8 mouse cellular contexts compared by ENCODE assay signal in the genomic region with DNA sequence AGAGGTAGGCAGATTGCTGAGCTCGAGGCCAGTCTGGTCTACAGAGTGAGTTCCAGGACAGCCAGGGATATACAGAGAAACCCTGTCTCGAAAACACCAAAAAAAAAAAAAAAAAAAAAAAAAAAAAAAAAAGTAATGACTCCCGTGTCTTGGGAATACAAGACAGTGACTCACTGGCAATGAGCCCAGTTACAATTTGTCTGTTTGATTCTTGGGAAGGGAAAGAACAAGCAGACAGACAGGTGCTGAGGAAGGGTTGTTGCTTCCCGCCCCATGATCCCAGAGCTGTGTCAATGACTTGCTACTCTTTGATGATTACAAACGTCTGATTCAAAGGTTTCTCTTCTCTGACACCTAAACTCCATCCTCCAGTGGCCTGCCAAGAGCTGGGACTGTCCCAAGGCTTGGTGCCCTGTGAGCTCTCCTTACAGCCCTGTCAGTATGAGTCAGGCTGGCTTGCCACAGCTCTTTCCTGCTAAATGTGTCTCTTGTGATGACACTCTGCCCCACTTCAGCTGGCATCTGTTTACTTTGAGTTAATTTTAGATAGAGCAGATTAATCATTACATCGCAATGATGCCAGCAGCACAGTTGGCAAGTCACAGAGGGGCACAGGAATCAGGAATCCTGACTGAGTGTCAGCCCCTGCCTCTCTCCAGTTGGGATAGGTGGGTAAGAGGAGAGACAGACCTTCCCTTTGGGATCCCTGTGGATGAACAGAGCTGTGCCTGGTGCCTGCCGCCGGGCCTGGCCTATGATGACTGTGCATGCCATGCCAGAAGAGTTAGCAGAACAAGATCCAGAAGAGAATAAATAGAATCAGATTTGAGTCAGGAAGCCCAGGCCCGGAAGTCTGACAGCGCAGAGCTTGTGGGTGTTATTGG. TPM values are rescaled to one million over a fixed set of nuclear protein-coding genes. Genes with fewer than 3 reads are reported as not detected.
DNase-seq lines count a peak whose midpoint lies in the region; ATAC-seq and TF ChIP-seq lines count a peak whose summit lies in the region.

No protein-coding gene starts in this region.

- in situ Hi-C loops in CH12.LX (cut with MboI; ENCODE audit: low pct_ligation_motif_present, low pct_unique_long_range_greater_than_20kb, low sequenced_read_pairs), result no loop called here

- dilution Hi-C loops in CH12.LX (cut with MboI; ENCODE audit: extremely low pct_ligation_motif_present, extremely low pct_unique_long_range_greater_than_20kb, low sequenced_read_pairs), result no loop called here

- ATAC-seq in heart, embryonic 11.5 days (replicated peaks; ENCODE audit: insufficient number of reproducible peaks, low FRiP score, low TSS enrichment), result no peak
- no peak for ATAC-seq in hindbrain, postnatal 0 days

- peaks cover 2% of the 10 kb centered on the region; the same call in 1 of the 2 replicates for H3K4me1 ChIP-seq in heart, adult 2 months (ENCODE audit: control insufficient read depth, insufficient read depth, low read length)
- H3K4me1 ChIP-seq in heart, embryonic 11.5 days (ENCODE audit: control insufficient read depth, insufficient read depth, low read length), result peaks cover 2% of the 10 kb centered on the region; the same call in 1 of the 2 replicates
- peaks cover 5 to 29% of the 10 kb centered on the region in 2 experiments; a peak in 3 of 4 replicates for H3K4me1 ChIP-seq in CH12.LX (ENCODE audit: control insufficient read depth in 1 of 2, insufficient read depth in 2 of 2)
- no peaks in the 10 kb centered on the region for H3K4me1 ChIP-seq in hindbrain, postnatal 0 days (ENCODE audit: insufficient read depth, low read length)

- H3K9me3 ChIP-seq in heart, embryonic 11.5 days (replicated peaks; ENCODE audit: control insufficient read depth, low read length), result no peaks in the 10 kb centered on the region
- peaks cover 6% of the 10 kb centered on the region for H3K9me3 ChIP-seq in CH12.LX (replicated peaks; ENCODE audit: low read length)
- no peaks in the 10 kb centered on the region for H3K9me3 ChIP-seq in hindbrain, postnatal 0 days (ENCODE audit: low read length)

- no peak for TF ChIP-seq CTCF in heart, adult 2 months (IDR thresholded peaks at IDR 0.05)
- TF ChIP-seq CTCF in CH12.LX (conservative IDR thresholded peaks at IDR 0.05 in 1 of 2, IDR thresholded peaks at IDR 0.05 in 1 of 2; ENCODE audit: low read depth in 2 of 2, low read length in 2 of 2), result no peak
- no peak for TF ChIP-seq CTCF in hindbrain, postnatal 0 days (IDR thresholded peaks at IDR 0.05; ENCODE audit: low read depth)

- no peak overlapping the region for H3K4me3 ChIP-seq in heart, adult 2 months
- no peak overlapping the region for H3K4me3 ChIP-seq in heart, embryonic 11.5 days (ENCODE audit: low read depth, low read length)
- H3K4me3 ChIP-seq in CH12.LX (replicated peaks in 1 of 3; ENCODE audit: low read depth in 2 of 3, low read length in 2 of 3, poor library complexity in 1 of 3), result no peak overlapping the region
- no peak overlapping the region for H3K4me3 ChIP-seq in hindbrain, postnatal 0 days (ENCODE audit: low read length)

- no peak for TF ChIP-seq EP300 in heart, adult 2 months (IDR thresholded peaks at IDR 0.05; ENCODE audit: insufficient read depth, low read depth, low read length)
- no peak for TF ChIP-seq EP300 in CH12.LX (IDR thresholded peaks at IDR 0.05; ENCODE audit: low read length)

- peak overlapping the region; percentile 69 for H3K27ac ChIP-seq in heart, adult 2 months
- H3K27ac ChIP-seq in heart, embryonic 11.5 days (ENCODE audit: low read depth, low read length), result no peak overlapping the region
- no peak overlapping the region for H3K27ac ChIP-seq in CH12.LX (ENCODE audit: insufficient read depth, low read depth)
- H3K27ac ChIP-seq in hindbrain, postnatal 0 days, result no peak overlapping the region

- WGBS in heart, adult 2 months, result 34% methylated on average over 10 of the region's 10 CpGs
- 58% methylated on average over 10 of the region's 10 CpGs for WGBS in heart, embryonic 11.5 days (ENCODE audit: insufficient replicate concordance)
- WGBS in hindbrain, postnatal 0 days, result 46% methylated on average over 10 of the region's 10 CpGs

- H3K36me3 ChIP-seq in heart, adult 2 months (ENCODE audit: control insufficient read depth, insufficient read depth, low read length), result no peaks in the 10 kb centered on the region
- no peaks in the 10 kb centered on the region for H3K36me3 ChIP-seq in heart, embryonic 11.5 days (ENCODE audit: control insufficient read depth, insufficient read depth, low read length)
- no peaks in the 10 kb centered on the region for H3K36me3 ChIP-seq in CH12.LX (replicated peaks in 1 of 2; ENCODE audit: control insufficient read depth in 1 of 2, insufficient read depth in 1 of 2, low read length in 1 of 2)
- no peaks in the 10 kb centered on the region for H3K36me3 ChIP-seq in hindbrain, postnatal 0 days (ENCODE audit: insufficient read depth, low read length)

- no peak for TF ChIP-seq POLR2A in heart, adult 2 months (IDR thresholded peaks at IDR 0.05; ENCODE audit: insufficient read depth, low read depth, low read length)
- no peak for TF ChIP-seq POLR2A in CH12.LX (IDR thresholded peaks at IDR 0.05; ENCODE audit: low read depth, low read length)

- intact Hi-C loops in heart, adult 2 months (cut with DNase I), result no loop called here
- intact Hi-C loops in left cerebral cortex, postnatal 4 days (cut with DNase I), result no loop called here

- H3K79me2 ChIP-seq in heart, adult 2 months (replicated peaks; ENCODE audit: control insufficient read depth, insufficient read depth, low read length), result no peaks in the 10 kb centered on the region
- no peaks in the 10 kb centered on the region for H3K79me2 ChIP-seq in CH12.LX (replicated peaks; ENCODE audit: control insufficient read depth, extremely low read depth, insufficient read depth, poor library complexity, severe bottlenecking)

- no peak for TF ChIP-seq RAD21 in CH12.LX (IDR thresholded peaks at IDR 0.05; ENCODE audit: low read depth, low read length)

- no peak overlapping the region for H3K9ac ChIP-seq in heart, adult 2 months (ENCODE audit: low read depth, low read length)
- H3K9ac ChIP-seq in heart, embryonic 11.5 days (ENCODE audit: low read depth, low read length), result no peak overlapping the region
- H3K9ac ChIP-seq in CH12.LX (ENCODE audit: insufficient read depth, low read depth), result no peak overlapping the region
- H3K9ac ChIP-seq in hindbrain, postnatal 0 days (replicated peaks; ENCODE audit: low read length), result no peak overlapping the region

- H3K27me3 ChIP-seq in heart, adult 2 months (ENCODE audit: control insufficient read depth, insufficient read depth, low read length), result no peaks in the 10 kb centered on the region
- no peaks in the 10 kb centered on the region for H3K27me3 ChIP-seq in heart, embryonic 11.5 days (ENCODE audit: control insufficient read depth, insufficient read depth, low read length)
- no peaks in the 10 kb centered on the region for H3K27me3 ChIP-seq in CH12.LX (replicated peaks)
- no peaks in the 10 kb centered on the region for H3K27me3 ChIP-seq in hindbrain, postnatal 0 days (ENCODE audit: insufficient read depth, low read length)

- no peak overlapping the region for H3K4me2 ChIP-seq in heart, embryonic 11.5 days
- H3K4me2 ChIP-seq in CH12.LX (ENCODE audit: insufficient read depth, low read depth, poor library complexity, severe bottlenecking), result peak overlapping the region; percentile 5; the same call in 1 of the 2 replicates
- no peak overlapping the region for H3K4me2 ChIP-seq in hindbrain, postnatal 0 days (ENCODE audit: low read depth, low read length)

- peak; percentile 41 to 74 for DNase-seq in heart, adult 2 months
- peak; percentile 69 for DNase-seq in CH12.LX (ENCODE audit: extremely low read depth)
- peak; percentile 64 to 73 for DNase-seq in cerebellum, adult 18-20 months
- DNase-seq in hindbrain, postnatal 0 days (ENCODE audit: low spot score), result peak; percentile 65
- DNase-seq in left cerebral cortex, postnatal 4 days, result peak; percentile 59
- DNase-seq in testis, postnatal 14 days (ENCODE audit: low spot score), result no peak
- DNase-seq in c-Kit-positive CD71-positive TER-119-positive erythroid progenitor cells, embryonic 14.5 days (ENCODE audit: low spot score), result no peak

TF ChIP-seq in CH12.LX, 34 proteins besides CTCF, POLR2A, EP300 and RAD21:
- TF ChIP-seq JUN (IDR thresholded peaks at IDR 0.05; ENCODE audit: insufficient read depth, low read depth, low read length) (no peak), ZNF384 (IDR thresholded peaks at IDR 0.05; ENCODE audit: low read depth, low read length) (peak; percentile 81), IRF4 (IDR thresholded peaks at IDR 0.05; ENCODE audit: low read depth, low read length) (peak; percentile 34; the same call in 1 of the 2 replicates), ZMIZ1 (IDR thresholded peaks at IDR 0.05; ENCODE audit: low read depth, low read length) (no peak), ETS1 (conservative IDR thresholded peaks at IDR 0.05; ENCODE audit: low read depth, low read length) (peak; percentile 42; the same call in 1 of the 2 replicates)

RNA-seq across cellular contexts. Expression of gene Dhx32, which starts 11.0 kb away (rescaled TPM):
- total RNA-seq in heart, adult 2 months (2021), result 10 to 100 TPM; 41.5 to 47.4 TPM
- polyA plus RNA-seq in heart, adult 2 months (2012; rRNA removed), result 27.7 and 38.9 TPM in 2 replicates
- polyA plus RNA-seq in heart, embryonic 11.5 days (2014; fragmentation: Nextera tagmentation; extraction: Ambion mirVana), result 24.7 and 30.8 TPM in 2 replicates
- total RNA-seq in CH12.LX (2012; rRNA removed), result 19.0 and 20.6 TPM in 2 replicates
- total RNA-seq in CH12.LX (2014; rRNA removed), result 15.1 and 16.9 TPM in 2 replicates
- polyA plus RNA-seq in CH12.LX (2012; ENCODE audit: insufficient read length, low read depth), result 16.3 and 16.5 TPM in 2 replicates
- total RNA-seq in hindbrain, postnatal 0 days (2014; rRNA removed), result 45.6 and 49.3 TPM in 2 replicates
- 49.8 and 52.6 TPM in 2 replicates for polyA plus RNA-seq in hindbrain, postnatal 0 days (2015; fragmentation: Nextera tagmentation; extraction: Ambion mirVana)
- 10 to 100 TPM; 48.1 to 52.0 TPM for total RNA-seq in left cerebral cortex, postnatal 4 days (2021)

RNA-seq across cellular contexts. Expression of gene Fank1, which starts 16.8 kb away (rescaled TPM):
- total RNA-seq in heart, adult 2 months (2021), result not detected
- polyA plus RNA-seq in heart, adult 2 months (2012; rRNA removed), result 0.10 and 0.32 TPM in 2 replicates
- 0.10 TPM in 1 of 2 replicates, not detected in the other for polyA plus RNA-seq in heart, embryonic 11.5 days (2014; fragmentation: Nextera tagmentation; extraction: Ambion mirVana)
- total RNA-seq in CH12.LX (2012; rRNA removed) (not detected in 2 replicates), CH12.LX (2014; rRNA removed) (0.11 and 0.16 TPM in 2 replicates)
- polyA plus RNA-seq in CH12.LX (2012; ENCODE audit: insufficient read length, low read depth), result 0.17 TPM in 1 of 2 replicates, not detected in the other
- 3.1 and 3.6 TPM in 2 replicates for total RNA-seq in hindbrain, postnatal 0 days (2014; rRNA removed)
- 6.0 and 6.6 TPM in 2 replicates for polyA plus RNA-seq in hindbrain, postnatal 0 days (2015; fragmentation: Nextera tagmentation; extraction: Ambion mirVana)
- 1 to 10 TPM; 3.5 to 4.9 TPM for total RNA-seq in left cerebral cortex, postnatal 4 days (2021)

Comparison
In these comparisons a context has a peak if more than half of its experiments do, and no peak if none do; other contexts are left out.
1. DNase-seq: peak in heart, adult 2 months (2 of 2), CH12.LX (single experiment), cerebellum, adult 18-20 months (2 of 2), hindbrain, postnatal 0 days (single experiment) and left cerebral cortex, postnatal 4 days (single experiment); none in testis, postnatal 14 days (single experiment) and c-Kit-positive CD71-positive TER-119-positive erythroid progenitor cells, embryonic 14.5 days (single experiment).